Mouse (Mus musculus) heart, postnatal 4 days (tissue): Measurements from ENCODE around the gene Olfr771. TPM values are rescaled to one million over a fixed set of nuclear protein-coding genes. Genes with fewer than 3 reads are reported as not detected.
"Not testable (repeated sequence)": the region's sequence is repeated elsewhere in the genome, so short reads cannot be mapped to it uniquely, and the experiment has no call there.

Experiments
- DNase-seq: peaks from one replicate; pipeline ENCODE4 v3.0.0; 2021
- total RNA-seq, 2 experiments: library from RNA; stranded (reverse); gene quantifications; 2 replicates each; pipeline ENCODE4 v1.2.3; 2021

Olfr771 gene
- not detected for total RNA-seq

DNA sequence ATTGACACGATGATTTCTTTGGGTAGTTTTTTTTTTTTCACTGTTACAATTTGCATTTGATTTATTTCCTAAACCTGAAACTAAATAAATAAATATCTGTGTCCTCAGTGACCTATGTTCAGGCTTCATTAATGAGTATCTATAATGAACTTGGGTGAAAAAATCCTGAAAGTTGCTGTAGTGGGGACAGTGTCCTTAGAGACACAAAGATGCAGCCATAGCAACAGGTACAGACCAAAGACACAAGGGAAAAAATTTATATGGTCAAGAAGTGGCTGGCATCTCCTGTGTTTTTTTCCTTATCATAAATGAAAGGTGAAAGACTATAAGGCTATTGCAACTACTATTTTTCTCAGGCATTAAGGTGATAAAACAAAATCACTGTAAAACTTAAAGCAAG, at the start of gene Olfr771:
Gene Olfr771 (minus strand): TSS at position 101 of the 400 bp plus-strand sequence.
- no peak for DNase-seq

DNA sequence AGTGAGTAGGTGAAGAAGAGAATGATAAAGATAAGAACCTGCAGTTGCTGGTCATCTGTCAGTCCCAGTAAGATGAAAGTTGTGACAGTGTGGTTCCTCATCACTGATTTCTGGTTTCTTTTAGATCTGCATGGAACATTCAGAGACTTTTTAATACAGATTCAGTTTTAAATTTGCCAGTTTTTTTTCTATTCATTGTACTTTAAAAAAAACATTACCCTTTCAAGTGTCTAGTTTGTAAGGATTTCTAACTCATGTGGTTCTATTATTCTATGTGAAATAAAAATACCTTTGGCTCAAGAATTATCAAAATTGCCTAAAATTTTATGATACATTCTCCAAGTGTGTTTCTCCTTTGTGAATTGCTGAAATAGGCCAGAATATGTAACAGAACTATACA, 22.8 kb upstream of the Olfr771 start, which contains the start of gene Olfr773:
Gene Olfr773 (minus strand): TSS at position 101 of the 400 bp plus-strand sequence.
- not testable (repeated sequence) for DNase-seq

GRCm38 (mm10) chr10:129177821-129178220, 13.3 kb upstream of the Olfr771 start, which contains the start of gene Olfr772:
Olfr772 (minus strand) TSS chr10:129177921.
- not testable (repeated sequence) for DNase-seq

- no peak for DNase-seq
Observed at GRCm38 (mm10) chr10:129138898-129139297, 25.7 kb downstream of the Olfr771 start, which contains the start of gene Olfr770. Olfr770 (minus strand) TSS chr10:129138998.

DNA sequence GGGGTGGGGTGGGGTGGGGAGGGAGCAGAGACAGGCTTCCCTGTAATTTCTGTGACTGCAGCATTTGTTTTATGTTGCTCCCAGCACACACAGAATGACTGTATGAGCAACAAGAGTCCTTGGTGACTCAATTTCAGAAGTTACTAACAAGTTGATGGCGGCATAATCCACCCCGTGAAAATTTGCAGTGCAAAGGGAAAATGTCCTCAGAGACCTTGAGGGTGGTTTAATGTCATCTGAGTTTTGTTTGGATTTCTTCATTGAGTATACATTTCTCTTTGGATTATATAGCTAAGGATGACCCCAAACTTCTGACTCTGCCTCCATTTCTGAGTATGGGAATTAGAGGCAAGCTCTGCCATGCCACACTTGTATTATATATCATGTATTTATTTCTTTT, 46.8 kb downstream of the Olfr771 start, which contains the start of gene Olfr769:
Gene Olfr769 (minus strand): TSS at position 101 of the 400 bp plus-strand sequence.
- no peak for DNase-seq

GRCm38 (mm10) chr10:129115146-129115545, 49.4 kb downstream of the Olfr771 start:
- DNase-seq: no peak

Other genes starting within 250 kb of the Olfr771 start
- 1 to 10 TPM; 5.3 to 5.6 TPM for gene Rdh5, start 241.9 kb downstream of the Olfr771 start, total RNA-seq
- gene Bloc1s1, start 240.7 kb downstream of the Olfr771 start, total RNA-seq: 100 to 1,000 TPM; 152 to 180 TPM
- gene Itga7, start 230.9 kb downstream of the Olfr771 start, total RNA-seq: 10 to 100 TPM; 69.6 to 78.5 TPM
- gene Mettl7b, start 203.8 kb downstream of the Olfr771 start, total RNA-seq: under 1 TPM in 1 of 2 experiments, not detected in 1; 0.21 TPM
- gene Olfr9, start 175.3 kb downstream of the Olfr771 start, total RNA-seq: not detected
- gene Olfr763, start 154.0 kb downstream of the Olfr771 start, total RNA-seq: not detected
- gene Olfr764-ps1, start 124.9 kb downstream of the Olfr771 start, total RNA-seq: not detected
- not detected for gene Olfr765, start 114.8 kb downstream of the Olfr771 start, total RNA-seq
- gene Olfr766-ps1, start 95.8 kb downstream of the Olfr771 start, total RNA-seq: not detected
- not detected for gene Olfr767, start 81.8 kb downstream of the Olfr771 start, total RNA-seq
- not detected for gene Olfr768, start 65.4 kb downstream of the Olfr771 start, total RNA-seq
- gene Olfr769, start 46.9 kb downstream of the Olfr771 start, total RNA-seq: not detected
- gene Olfr770, start 25.8 kb downstream of the Olfr771 start, total RNA-seq: not detected
- gene Olfr772, start 13.2 kb upstream of the Olfr771 start, total RNA-seq: not detected
- gene Olfr773, start 22.7 kb upstream of the Olfr771 start, total RNA-seq: not detected
- not detected for gene Olfr774, start 71.5 kb upstream of the Olfr771 start, total RNA-seq
- not detected for gene Olfr775, start 83.7 kb upstream of the Olfr771 start, total RNA-seq
- not detected for gene Olfr776, start 94.4 kb upstream of the Olfr771 start, total RNA-seq
- not detected for gene Olfr777, start 106.7 kb upstream of the Olfr771 start, total RNA-seq
- gene Olfr780, start 153.4 kb upstream of the Olfr771 start, total RNA-seq: not detected
- gene Olfr781, start 164.1 kb upstream of the Olfr771 start, total RNA-seq: not detected
- not detected for gene Olfr782, start 184.1 kb upstream of the Olfr771 start, total RNA-seq
- not detected for gene Olfr784, start 219.3 kb upstream of the Olfr771 start, total RNA-seq
- gene Olfr785, start 240.7 kb upstream of the Olfr771 start, total RNA-seq: not detected